Mouse (Mus musculus) lung, embryonic 14.5 days (tissue): Measurements from ENCODE around the gene Ssbp3. TPM values are rescaled to one million over a fixed set of nuclear protein-coding genes. Genes with fewer than 3 reads are reported as not detected.
A peak's percentile ranks its signal among the peaks of the same experiment; 100 is the strongest.

Source experiments
- ATAC-seq: fragments of 200-750 bp; cut with Nextera tagmentation; 2 replicates; pipeline ENCODE4 v1.8.0; 2017; ENCODE audit warnings: mild to moderate bottlenecking, moderate TSS enrichment, moderate library complexity; ENCODE audit not compliant: insufficient read depth
- DNase-seq: peaks from one replicate; pipeline ENCODE4 v3.0.0-alpha.2; 2015
- H3K27ac ChIP-seq: fragments of 300-500 bp; sonication (generic); 2 replicates; pipeline ENCODE4 v1.5.1; 2014; ENCODE audit warnings: low read depth, mild to moderate bottlenecking, moderate library complexity
- H3K27me3 ChIP-seq: fragments of 300-500 bp; sonication (generic); 2 replicates; pipeline ENCODE4 v1.6.1; 2014; ENCODE audit warnings: low read length, control low read depth; ENCODE audit not compliant: insufficient read depth
- H3K36me3 ChIP-seq: fragments of 300-500 bp; sonication (generic); 2 replicates; pipeline ENCODE4 v1.6.1; 2014; ENCODE audit warnings: control low read depth; ENCODE audit not compliant: insufficient read depth
- H3K4me1 ChIP-seq: fragments of 300-500 bp; sonication (generic); 2 replicates; pipeline ENCODE4 v1.6.1; 2014; ENCODE audit warnings: antibody characterized with exemption, control low read depth; ENCODE audit not compliant: insufficient read depth
- H3K4me2 ChIP-seq: fragments of 300-500 bp; sonication (generic); 2 replicates; pipeline ENCODE4 v1.6.1; 2014; ENCODE audit warnings: mild to moderate bottlenecking
- H3K4me3 ChIP-seq: fragments of 300-500 bp; sonication (generic); 2 replicates; pipeline ENCODE4 v1.5.1; 2014; ENCODE audit warnings: low read depth, low read length
- H3K9ac ChIP-seq: fragments of 300-500 bp; sonication (generic); 2 replicates; pipeline ENCODE4 v1.6.1; 2014
- H3K9me3 ChIP-seq: fragments of 300-500 bp; sonication (generic); 2 replicates; pipeline ENCODE4 v1.6.1; 2016; ENCODE audit warnings: low read depth, low read length, control low read depth
- CTCF ChIP-seq: IDR thresholded peaks from 2 replicates; pipeline ENCODE4 v1.5.1; 2016; ENCODE audit warnings: antibody characterized with exemption, low read depth
- WGBS: fragments of 180-500 bp; shearing (Covaris S2); extraction: QIAGEN DNeasy Blood & Tissue Kit; methylation state at CpG from one replicate; pipeline ENCODE4 v1.1.7; 2014; 5-methylcytosine and 5-hydroxymethylcytosine counted together
- polyA plus RNA-seq: library from polyadenylated mRNA; unstranded; fragments of >200 nt; fragmentation: Nextera tagmentation; extraction: Ambion mirVana; gene quantifications from 2 replicates; pipeline ENCODE4 v1.2.1, GENCODE M21; 2014

Ssbp3 gene
- polyA plus RNA-seq, 1 experiment from 2014 or later = 80.2 TPM

DNA sequence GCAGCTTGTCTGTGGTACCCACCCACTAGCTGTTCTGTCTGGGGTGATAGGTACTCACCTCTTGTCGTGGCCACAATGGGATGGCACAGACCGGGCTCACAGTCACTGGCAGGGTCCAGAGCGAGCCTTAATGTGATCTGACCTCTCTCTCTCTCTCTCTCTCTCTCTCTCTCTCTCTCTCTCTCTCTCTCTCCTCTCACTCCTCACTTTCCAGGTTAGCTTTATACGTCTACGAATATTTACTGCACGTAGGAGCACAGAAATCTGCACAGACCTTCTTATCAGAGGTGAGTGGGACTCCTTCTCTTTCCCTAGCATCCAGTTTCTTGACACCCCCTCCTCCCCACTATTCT, 2.2 kb downstream of the Ssbp3 start:
- peak overlapping the region; percentile 99; the same call in 1 of the 2 replicates for H3K27ac ChIP-seq

DNA sequence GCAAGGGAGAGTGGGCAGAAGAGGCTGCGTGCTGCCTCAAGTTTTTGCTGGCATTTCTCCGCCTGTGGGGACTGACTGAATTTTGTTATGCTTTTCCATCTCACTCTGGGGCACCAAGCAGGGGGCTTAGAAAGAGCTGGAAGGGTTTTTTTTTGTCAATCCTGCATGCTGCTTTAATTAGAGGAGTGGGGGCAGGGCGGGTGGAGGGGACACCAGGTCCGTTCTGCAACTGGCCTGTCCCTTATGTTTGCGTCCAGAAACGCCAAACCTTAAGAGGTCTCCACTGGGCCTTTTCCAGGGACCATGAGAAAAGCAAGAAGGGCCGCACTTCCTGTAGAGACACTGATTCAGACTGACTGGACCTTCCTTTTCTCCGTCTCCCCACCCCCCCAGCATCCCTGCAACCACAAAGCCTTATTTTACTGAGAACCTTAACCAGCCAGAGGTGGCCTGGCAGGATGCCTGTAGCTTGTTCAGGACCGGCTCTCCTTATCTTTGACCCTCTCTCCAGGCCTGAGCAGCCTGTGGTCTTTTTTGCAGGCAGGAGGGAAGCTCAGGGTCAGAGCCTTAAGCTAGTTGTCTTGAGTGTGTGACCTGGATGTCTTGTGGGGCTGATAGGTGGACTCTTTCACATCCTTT, 3.0 kb downstream of the Ssbp3 start:
- H3K27me3 ChIP-seq = no peaks in the 10 kb centered on the region
- DNase-seq (peak; percentile 28), ATAC-seq (no peak)
- H3K9ac ChIP-seq = peak overlapping the region; percentile 97
- H3K4me3 ChIP-seq = peak overlapping the region; percentile 100
- H3K27ac ChIP-seq = no peak overlapping the region
- no peak for TF ChIP-seq CTCF
- WGBS = 22% methylated on average over 9 of the region's 9 CpGs
- H3K4me1 ChIP-seq = peaks cover 22% of the 10 kb centered on the region
- no peaks in the 10 kb centered on the region for H3K9me3 ChIP-seq
- peak overlapping the region; percentile 93 for H3K4me2 ChIP-seq
- H3K36me3 ChIP-seq = peaks cover 44% of the 10 kb centered on the region

More for the DNA sequence above, 2.2 kb downstream of the Ssbp3 start:
- ATAC-seq (no peak), DNase-seq (no peak)
- H3K9ac ChIP-seq = peak overlapping the region; percentile 97
- no peaks in the 10 kb centered on the region for H3K27me3 ChIP-seq
- peak overlapping the region; percentile 100 for H3K4me3 ChIP-seq
- WGBS = 4% methylated on average over 6 of the region's 6 CpGs
- TF ChIP-seq CTCF = no peak
- H3K4me1 ChIP-seq = peaks cover 30% of the 10 kb centered on the region
- peak overlapping the region; percentile 93 for H3K4me2 ChIP-seq
- H3K9me3 ChIP-seq = no peaks in the 10 kb centered on the region
- peaks cover 35% of the 10 kb centered on the region for H3K36me3 ChIP-seq

DNA sequence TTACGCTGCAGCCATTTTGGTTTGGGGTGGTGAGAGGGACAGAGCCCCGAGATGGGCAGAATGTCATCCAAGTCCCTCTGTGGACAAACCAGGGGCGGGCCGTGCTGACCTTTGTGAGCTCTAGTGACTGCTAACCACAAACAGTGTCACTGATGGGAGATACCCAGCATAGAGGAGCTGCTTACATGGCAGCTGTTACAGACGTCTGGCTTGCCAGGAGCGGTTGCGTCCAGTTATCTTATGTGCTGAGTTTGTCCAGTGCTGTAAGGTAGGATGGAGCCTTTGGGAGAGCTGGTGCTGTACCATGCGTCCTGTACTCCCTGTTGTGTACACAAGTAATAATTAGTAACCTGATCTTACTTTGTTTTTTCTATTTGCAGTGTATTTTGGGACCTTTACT, 4.8 kb downstream of the Ssbp3 start:
- 0 out of 2 replicates have a peak overlapping the region, but pooled peaks have one; percentile 26 for H3K9ac ChIP-seq
- H3K4me3 ChIP-seq = no peak overlapping the region
- no peaks in the 10 kb centered on the region for H3K27me3 ChIP-seq
- TF ChIP-seq CTCF = no peak
- H3K27ac ChIP-seq = no peak overlapping the region
- 58% methylated on average over 8 of the region's 8 CpGs for WGBS
- H3K36me3 ChIP-seq = peaks cover 61% of the 10 kb centered on the region
- H3K4me2 ChIP-seq = no peak overlapping the region
- no peaks in the 10 kb centered on the region for H3K9me3 ChIP-seq
- DNase-seq (no peak), ATAC-seq (no peak)
- H3K4me1 ChIP-seq = 0 out of 2 replicates have a peak, but pooled peaks cover 8% of the 10 kb centered on the region

DNA sequence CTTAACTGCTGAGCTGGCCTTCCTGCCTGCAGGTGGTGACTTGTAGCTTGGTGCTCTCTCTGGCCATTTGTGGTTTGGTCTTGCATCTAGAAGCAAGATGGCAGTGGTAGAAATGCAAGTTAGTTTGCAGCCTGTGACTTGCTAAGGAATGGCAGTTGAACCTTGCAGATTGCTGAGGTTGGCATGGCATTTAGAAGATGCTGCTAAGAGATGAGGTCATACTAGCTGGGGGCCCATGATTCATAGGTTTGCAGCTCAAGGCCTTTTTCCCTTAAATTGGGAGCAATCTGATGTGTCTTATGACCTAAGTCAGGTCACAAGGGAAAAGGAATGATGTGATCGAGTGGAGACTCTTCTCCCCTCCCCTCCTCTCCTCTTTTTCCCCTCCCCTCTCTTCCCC, 7.8 kb downstream of the Ssbp3 start:
- Histone ChIP-seq H3K4me2 (no peak overlapping the region), H3K9me3 (no peaks in the 10 kb centered on the region), H3K4me1 (0 out of 2 replicates have a peak, but pooled peaks cover 6% of the 10 kb centered on the region), H3K36me3 (peaks cover 90% of the 10 kb centered on the region), H3K9ac (no peak overlapping the region), H3K4me3 (no peak overlapping the region), H3K27ac (no peak overlapping the region), H3K27me3 (no peaks in the 10 kb centered on the region)
- WGBS = 63% methylated on average over 1 of the region's 1 CpGs
- no peak for DNase-seq
- TF ChIP-seq CTCF = no peak
- ATAC-seq = no peak

DNA sequence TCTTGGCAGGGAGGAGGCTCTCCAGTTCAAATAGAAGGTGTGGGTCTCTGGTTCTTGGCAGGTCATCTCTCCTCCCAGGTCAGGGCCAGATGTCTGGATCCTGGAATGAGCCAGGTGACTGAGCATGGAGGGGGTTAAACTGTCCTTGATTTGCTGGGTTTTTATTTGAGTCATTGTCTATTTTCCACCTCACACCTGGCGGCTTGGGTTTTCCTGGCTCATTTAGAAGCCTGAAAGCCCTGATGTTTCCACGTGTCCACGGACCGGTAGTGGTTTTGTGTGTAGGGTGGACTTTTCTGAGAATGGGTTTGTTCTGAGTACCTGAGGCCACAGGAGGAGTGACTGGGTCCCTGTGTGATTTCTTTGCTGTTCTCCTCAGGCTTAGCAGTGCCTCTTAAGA, 9.6 kb downstream of the Ssbp3 start:
- DNase-seq (no peak), ATAC-seq (no peak)
- WGBS = 88% methylated on average over 4 of the region's 4 CpGs
- Histone ChIP-seq H3K9me3 (no peaks in the 10 kb centered on the region), H3K9ac (no peak overlapping the region), H3K36me3 (peaks cover 98% of the 10 kb centered on the region), H3K4me2 (no peak overlapping the region), H3K27me3 (no peaks in the 10 kb centered on the region), H3K4me3 (no peak overlapping the region), H3K27ac (no peak overlapping the region), H3K4me1 (no peaks in the 10 kb centered on the region)
- no peak for TF ChIP-seq CTCF

DNA sequence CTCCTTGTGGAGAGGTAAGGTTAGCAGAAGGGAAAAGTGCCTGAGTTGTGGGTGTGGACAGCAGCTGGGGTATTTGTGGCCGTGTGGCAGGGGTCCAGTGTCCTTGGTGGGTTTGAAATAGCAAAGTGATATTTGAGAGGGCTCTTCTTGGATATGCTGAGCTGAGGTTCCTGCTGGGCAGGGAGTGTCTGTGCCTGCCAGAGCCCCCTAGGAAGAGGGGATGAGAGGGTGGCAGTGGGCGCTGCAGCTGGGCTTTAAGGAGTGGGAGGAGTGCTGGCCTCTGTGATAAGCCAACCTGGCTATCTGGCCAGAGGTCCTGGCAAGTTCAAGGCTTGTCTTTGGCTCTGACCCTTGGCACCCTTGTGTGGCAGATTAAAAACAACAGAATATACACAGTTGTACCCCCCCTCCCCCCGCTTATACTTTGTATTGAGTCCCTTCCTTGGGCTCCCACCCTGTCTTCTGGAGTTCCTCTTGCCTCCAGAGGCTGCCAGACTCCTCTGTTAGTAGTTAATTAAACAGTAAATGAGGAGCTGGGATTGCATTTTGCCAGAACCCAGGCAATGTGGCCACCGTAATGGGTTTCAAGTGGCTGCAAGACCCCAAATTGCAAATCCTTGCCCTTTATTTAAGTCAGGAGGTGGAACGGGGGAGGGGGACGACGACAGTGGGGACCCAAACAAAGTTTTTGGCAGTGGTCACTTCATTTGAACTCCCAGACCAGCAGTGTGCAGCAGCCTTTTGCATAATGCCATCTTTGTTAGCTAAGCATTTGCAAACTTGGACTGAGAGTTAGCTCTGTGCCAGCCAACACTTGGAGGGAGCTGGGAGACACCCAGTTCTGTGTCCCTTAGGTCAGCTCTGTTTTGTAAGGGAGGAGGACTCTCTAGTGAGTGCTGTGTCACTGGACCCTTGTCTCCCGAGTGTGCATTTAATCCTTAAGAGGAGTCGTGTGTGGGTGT, 11.2 kb downstream of the Ssbp3 start:
- Histone ChIP-seq H3K4me1 (no peaks in the 10 kb centered on the region), H3K9ac (no peak overlapping the region), H3K4me2 (no peak overlapping the region), H3K36me3 (peaks cover 98% of the 10 kb centered on the region), H3K9me3 (no peaks in the 10 kb centered on the region), H3K4me3 (no peak overlapping the region), H3K27ac (no peak overlapping the region), H3K27me3 (no peaks in the 10 kb centered on the region)
- ATAC-seq = no peak
- no peak for TF ChIP-seq CTCF
- no peak for DNase-seq
- 62% methylated on average over 9 of the region's 9 CpGs for WGBS

DNA sequence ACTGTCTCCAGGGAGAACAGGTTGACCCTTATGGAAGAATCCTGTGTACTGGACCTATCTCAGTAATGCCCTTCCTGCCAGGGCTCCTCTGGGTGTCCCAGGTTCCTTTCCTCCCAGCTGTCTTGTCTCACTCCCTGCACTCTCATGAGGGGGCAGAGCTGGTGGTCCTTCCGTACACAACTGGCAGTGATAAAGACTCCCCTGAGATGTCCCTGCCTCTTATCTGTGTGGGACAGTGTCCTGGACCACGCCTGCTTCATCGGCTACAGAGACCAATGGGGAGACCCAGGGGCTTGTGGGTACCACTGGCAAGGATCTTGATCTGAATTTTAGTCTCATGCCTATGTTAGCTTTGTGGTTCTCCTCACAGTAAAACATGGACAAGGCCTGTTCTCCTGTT, 12.4 kb downstream of the Ssbp3 start:
- no peak for DNase-seq
- 61% methylated on average over 3 of the region's 3 CpGs for WGBS
- no peak overlapping the region for H3K9ac ChIP-seq
- no peak overlapping the region for H3K4me2 ChIP-seq
- H3K9me3 ChIP-seq = no peaks in the 10 kb centered on the region
- no peaks in the 10 kb centered on the region for H3K27me3 ChIP-seq
- ATAC-seq = peak; percentile 32; the same call in 1 of the 2 replicates
- H3K4me3 ChIP-seq = no peak overlapping the region
- H3K36me3 ChIP-seq = peaks cover 88% of the 10 kb centered on the region
- H3K4me1 ChIP-seq = no peaks in the 10 kb centered on the region
- TF ChIP-seq CTCF = no peak
- H3K27ac ChIP-seq = no peak overlapping the region
